Mouse (Mus musculus) C2C12 (cell line): ENCODE data around the gene Prss36. TPM values are rescaled to one million over a fixed set of nuclear protein-coding genes. Genes with fewer than 3 reads are reported as not detected.

Source experiments
- H3K27me3 ChIP-seq: one replicate; pipeline ENCODE4 v1.6.1; 2011; ENCODE audit not compliant: control insufficient read depth, insufficient read depth, insufficient read length
- H3K36me3 ChIP-seq: one replicate; pipeline ENCODE4 v1.6.1; 2011; ENCODE audit not compliant: control insufficient read depth, insufficient read depth
- H3K4me3 ChIP-seq: one replicate; pipeline ENCODE4 v1.5.1; 2011; ENCODE audit warnings: mild to moderate bottlenecking, control low read depth; ENCODE audit not compliant: poor library complexity, insufficient read depth, severe bottlenecking
- H3K79me2 ChIP-seq: one replicate; pipeline ENCODE4 v1.6.1; 2011; ENCODE audit not compliant: control insufficient read depth, insufficient read depth
- H3K79me3 ChIP-seq: one replicate; pipeline ENCODE4 v1.6.1; 2011; ENCODE audit warnings: low read depth, control low read depth
- H3ac ChIP-seq: one replicate; pipeline ENCODE3; 2011; ENCODE audit warnings: low read depth; ENCODE audit not compliant: control insufficient read depth, insufficient read length
- CEBPB ChIP-seq: IDR thresholded peaks from one replicate; pipeline ENCODE4 v1.6.1; 2011; ENCODE audit warnings: low read depth, mild to moderate bottlenecking, control low read depth, moderate library complexity
- CTCF ChIP-seq: IDR thresholded peaks from one replicate; pipeline ENCODE4 v1.5.1; 2011; ENCODE audit not compliant: control insufficient read depth, insufficient read depth, insufficient read length
- FOSL1 ChIP-seq: IDR thresholded peaks from one replicate; pipeline ENCODE4 v1.8.0; 2011; ENCODE audit warnings: mild to moderate bottlenecking, low read length; ENCODE audit not compliant: poor library complexity, insufficient read depth, severe bottlenecking
- MAX ChIP-seq: IDR thresholded peaks from one replicate; pipeline ENCODE4 v1.6.1; 2011; ENCODE audit warnings: mild to moderate bottlenecking, control low read depth
- MYOD1 ChIP-seq: IDR thresholded peaks from one replicate; pipeline ENCODE4 v1.6.1; 2011; ENCODE audit warnings: low read depth; ENCODE audit not compliant: control insufficient read depth, insufficient read length
- MYOG ChIP-seq: IDR thresholded peaks from one replicate; pipeline ENCODE4 v1.6.1; 2011; ENCODE audit not compliant: control insufficient read depth, insufficient read length; ENCODE audit errors: extremely low read depth
- USF1 ChIP-seq: IDR thresholded peaks from one replicate; pipeline ENCODE4 v1.6.1; 2011; ENCODE audit warnings: low read depth, mild to moderate bottlenecking, control low read depth, moderate library complexity
- polyA plus RNA-seq: library from polyadenylated mRNA; unstranded; fragments of >200 nt; fragmentation: generic; extraction: Trizol; gene quantifications from one replicate; pipeline ENCODE4 v1.2.1, GENCODE M21; 2012; ENCODE audit warnings: missing spikeins

Prss36 gene
- polyA plus RNA-seq, 1 experiment: 4.7 TPM

DNA sequence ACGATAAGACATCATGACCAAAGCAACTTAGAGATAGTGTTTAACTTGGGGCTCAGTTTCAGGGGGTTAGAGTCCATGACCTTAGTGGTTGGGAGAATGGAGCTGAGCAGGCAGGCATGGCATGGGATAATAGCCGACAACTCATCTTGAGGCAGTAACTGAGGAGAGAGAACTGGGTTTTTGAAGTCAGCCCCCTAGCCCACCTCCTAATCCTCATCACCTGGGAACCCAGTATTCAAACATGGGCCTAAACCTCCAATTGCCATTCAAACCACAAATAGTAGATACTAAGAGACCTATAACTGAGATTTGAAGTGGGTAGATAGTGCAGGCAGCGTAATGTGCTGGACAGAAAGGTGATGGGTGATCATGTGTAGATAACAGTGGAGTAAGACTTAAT lies 34.1 kb upstream of the Prss36 start:
- H3ac ChIP-seq: no peak overlapping the region
- H3K79me3 ChIP-seq: peaks cover 17% of the 10 kb centered on the region
- H3K27me3 ChIP-seq: no peaks in the 10 kb centered on the region
- peaks cover 65% of the 10 kb centered on the region for H3K79me2 ChIP-seq
- TF ChIP-seq MYOD1 (no peak), MAX (no peak), USF1 (no peak), FOSL1 (no peak)
- peaks cover 97% of the 10 kb centered on the region for H3K36me3 ChIP-seq
- H3K4me3 ChIP-seq: no peak overlapping the region

DNA sequence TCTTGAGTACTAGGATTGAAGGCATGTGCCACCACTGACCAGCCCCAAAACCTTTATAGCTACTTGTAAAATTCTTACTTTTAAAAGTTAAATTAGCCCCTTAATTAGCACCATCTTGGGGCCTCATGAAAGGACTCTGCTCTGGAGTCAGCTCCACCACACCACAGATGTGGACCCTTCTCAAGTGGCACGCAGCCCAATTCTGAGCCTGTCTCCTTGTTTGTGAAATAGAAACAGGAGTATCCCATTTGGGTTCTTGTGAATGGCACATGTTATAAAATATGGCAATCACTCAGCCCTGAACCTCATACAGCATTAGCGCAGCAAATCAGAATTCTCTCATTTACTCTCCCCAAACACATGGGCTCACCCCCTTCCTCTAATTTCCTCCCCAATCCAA lies 32.3 kb upstream of the Prss36 start:
- Histone ChIP-seq H3ac (no peak overlapping the region), H3K4me3 (no peak overlapping the region), H3K79me3 (peaks cover 34% of the 10 kb centered on the region), H3K27me3 (no peaks in the 10 kb centered on the region), H3K79me2 (peaks cover 71% of the 10 kb centered on the region), H3K36me3 (peaks cover 97% of the 10 kb centered on the region)
- TF ChIP-seq FOSL1 (no peak), USF1 (no peak), MYOG (no peak), MAX (no peak), MYOD1 (no peak), CEBPB (no peak), CTCF (no peak)

DNA sequence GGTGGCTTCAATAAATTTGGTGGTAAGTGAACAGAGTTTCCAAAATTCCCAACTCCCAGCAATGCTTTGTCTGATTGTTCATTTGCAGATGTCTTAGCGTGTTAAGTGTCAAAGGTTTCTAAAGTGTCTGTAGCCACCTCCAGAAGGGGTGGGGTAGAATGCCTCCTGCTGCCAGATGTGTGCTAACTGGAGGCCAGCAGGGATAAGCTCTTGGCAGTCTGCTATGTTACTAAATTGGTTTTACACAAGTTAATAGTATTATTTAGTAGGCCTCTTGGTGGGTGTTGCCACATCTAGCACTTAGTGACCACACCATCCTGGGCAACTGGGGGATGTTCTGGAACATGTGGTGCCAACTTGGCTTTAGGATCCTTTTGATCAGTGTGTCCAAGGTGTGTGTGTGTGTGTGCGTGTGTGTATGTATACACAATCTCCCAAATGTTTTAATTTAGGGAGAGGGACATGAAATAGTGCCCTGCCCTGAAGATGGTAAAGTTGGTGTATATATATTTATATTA lies 27.9 kb upstream of the Prss36 start:
- H3K36me3 ChIP-seq: peaks cover 99% of the 10 kb centered on the region
- H3K79me2 ChIP-seq: peaks cover 99% of the 10 kb centered on the region
- H3K27me3 ChIP-seq: no peaks in the 10 kb centered on the region
- H3K4me3 ChIP-seq: no peak overlapping the region
- no peak overlapping the region for H3ac ChIP-seq
- peaks cover 75% of the 10 kb centered on the region for H3K79me3 ChIP-seq
- TF ChIP-seq FOSL1 (no peak), USF1 (no peak), CTCF (no peak), CEBPB (no peak), MYOG (no peak), MYOD1 (no peak), MAX (no peak)

DNA sequence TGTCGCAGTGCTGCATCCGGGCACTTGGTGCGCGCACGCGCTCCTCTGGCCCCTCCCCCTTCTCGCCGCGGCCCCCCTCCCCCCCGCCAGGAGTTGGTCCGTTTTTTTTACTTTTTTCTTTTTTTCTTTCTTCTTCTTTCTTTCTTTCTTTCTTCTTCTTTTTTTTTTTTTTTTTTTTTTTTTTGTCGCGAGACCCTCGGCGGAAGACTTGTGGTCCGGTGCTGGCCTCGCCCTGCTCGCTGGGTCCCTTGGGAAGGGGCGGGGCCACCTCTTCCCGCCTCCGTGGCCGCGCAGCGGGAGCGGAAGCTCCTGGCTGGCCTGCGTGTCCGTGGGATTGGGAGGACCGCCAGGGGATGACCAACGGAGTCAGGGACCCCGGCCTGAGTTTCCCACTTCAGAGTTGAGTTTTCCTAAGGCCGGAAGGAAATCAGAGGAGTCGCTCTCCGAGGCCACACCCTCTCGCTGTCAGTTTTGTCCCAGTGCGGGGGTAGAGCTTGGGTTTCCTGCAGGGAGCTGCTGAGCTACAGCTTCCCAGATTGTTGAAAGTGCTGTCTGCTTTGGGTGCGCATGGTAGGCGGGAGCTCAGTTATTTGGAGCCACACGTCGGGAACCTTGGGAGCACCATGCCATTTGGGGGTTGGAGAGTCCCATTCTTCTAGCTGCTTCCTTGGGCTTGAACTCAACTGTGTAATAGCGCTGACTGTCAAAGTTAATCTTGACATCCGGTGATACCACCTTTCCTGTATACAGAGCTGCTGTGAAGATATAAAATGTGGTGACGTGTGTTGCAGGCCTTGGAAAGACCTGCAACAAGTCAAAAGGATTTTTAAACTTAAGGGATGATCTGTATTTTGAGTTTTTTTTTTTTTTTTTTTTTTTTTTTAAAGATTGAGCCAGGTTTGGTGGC lies 21.6 kb upstream of the Prss36 start:
- Histone ChIP-seq H3K4me3 (peak overlapping the region; percentile 82), H3K79me3 (peaks cover 51% of the 10 kb centered on the region), H3ac (peak overlapping the region; percentile 90), H3K79me2 (peaks cover 59% of the 10 kb centered on the region), H3K27me3 (no peaks in the 10 kb centered on the region), H3K36me3 (peaks cover 48% of the 10 kb centered on the region)
- no peak for TF ChIP-seq FOSL1
- TF ChIP-seq MAX: no peak
- TF ChIP-seq CEBPB: no peak
- no peak for TF ChIP-seq MYOD1
- no peak for TF ChIP-seq USF1
- no peak for TF ChIP-seq MYOG
- TF ChIP-seq CTCF: no peak

DNA sequence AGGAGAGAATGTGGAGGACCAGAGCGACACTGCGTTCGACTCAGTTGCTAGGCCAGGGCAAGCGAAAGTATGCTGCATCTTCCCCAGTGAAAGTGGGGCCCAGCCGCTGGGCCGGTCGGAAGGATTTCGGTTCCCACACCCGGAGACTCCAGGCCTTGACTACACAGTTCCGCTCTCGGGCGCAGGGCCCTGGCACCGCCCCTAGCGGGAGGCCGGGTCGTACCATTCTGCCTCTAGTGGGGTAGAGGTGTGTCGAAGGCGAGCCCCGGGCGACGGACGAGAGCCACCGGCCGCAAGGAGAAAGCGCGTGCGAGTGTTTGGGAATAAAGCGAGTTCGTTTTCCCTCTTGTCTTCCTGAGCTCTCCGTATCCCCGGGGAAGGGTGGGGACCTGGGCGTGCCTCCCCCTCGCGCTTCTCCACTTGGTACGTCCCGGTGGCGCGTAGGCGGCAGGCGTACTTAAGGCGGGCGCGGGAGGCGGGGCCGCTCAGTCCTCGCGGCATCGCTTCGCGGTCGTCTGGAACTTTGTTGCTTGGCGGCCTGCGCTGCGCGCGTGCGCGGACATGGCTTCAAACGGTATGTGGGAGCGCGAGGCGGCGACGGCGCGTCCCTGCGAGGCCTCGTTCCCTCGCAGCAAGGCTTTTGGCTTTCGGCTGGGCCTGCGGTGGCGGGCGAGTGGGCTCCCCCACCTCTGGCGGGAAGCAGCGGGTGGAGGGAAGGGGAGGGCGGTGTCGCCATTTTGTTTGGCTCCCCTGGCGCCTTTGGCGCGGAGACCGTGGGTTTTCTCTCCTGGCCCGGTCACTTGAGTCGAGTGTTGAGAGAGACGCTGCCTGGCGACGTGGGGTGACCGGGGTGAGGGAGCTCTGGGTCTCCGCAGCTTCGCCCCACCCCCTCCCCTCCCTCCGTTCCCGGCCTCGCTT lies 20.7 kb upstream of the Prss36 start, which contains the start of gene Fus:
Fus (plus strand) TSS at position 454 of the 918 bp plus-strand sequence.
- H3K36me3 ChIP-seq: peaks cover 39% of the 10 kb centered on the region
- peaks cover 50% of the 10 kb centered on the region for H3K79me2 ChIP-seq
- peak within 1 kb of the TSS; percentile 92 for H3ac ChIP-seq
- no peaks in the 10 kb centered on the region for H3K27me3 ChIP-seq
- H3K4me3 ChIP-seq: peak within 1 kb of the TSS; percentile 82
- peaks cover 42% of the 10 kb centered on the region for H3K79me3 ChIP-seq
- TF ChIP-seq MYOD1: no peak
- peak; percentile 26 for TF ChIP-seq MAX
